Mouse (Mus musculus): Measurements from ENCODE around the gene Rbm20. TPM values are rescaled to one million over a fixed set of nuclear protein-coding genes. Genes with fewer than 3 reads are reported as not detected.
A peak's percentile ranks its signal among the peaks of the same experiment; 100 is the strongest.

Rbm20 gene
- total and polyA plus RNA-seq, 3 experiments, result 0.36 to 2.6 (median 2.3) TPM

- Histone ChIP-seq H3K36me3 (replicated peaks) (no peaks in the 10 kb centered on the region), H3K27me3 (ENCODE audit: insufficient read depth, low read length) (no peaks in the 10 kb centered on the region), H3K4me1 (ENCODE audit: insufficient read depth, low read depth, low read length) (peaks cover 56% of the 10 kb centered on the region), H3K9me3 (replicated peaks) (no peaks in the 10 kb centered on the region), H3K4me3 (ENCODE audit: low read depth, low read length) (no peak overlapping the region)
- DNase-seq (ENCODE audit: low spot score) (no peak), ATAC-seq (ENCODE audit: extremely low read depth, insufficient number of reproducible peaks, low FRiP score, poor library complexity, severe bottlenecking) (no peak)
- TF ChIP-seq TAL1 (conservative IDR thresholded peaks at IDR 0.05; ENCODE audit: low read depth, low read length) (no peak), POLR2AphosphoS5 (IDR thresholded peaks at IDR 0.05; ENCODE audit: insufficient replicate concordance, low read depth, low read length) (no peak), CTCF (IDR thresholded peaks at IDR 0.05; ENCODE audit: low read depth, low read length) (no peak), GATA2 (IDR thresholded peaks at IDR 0.05; ENCODE audit: borderline replicate concordance, low read depth, low read length) (no peak), GATA1 (IDR thresholded peaks at IDR 0.05; ENCODE audit: borderline replicate concordance, low read length) (no peak)
These were observed 156.8 kb downstream of the Rbm20 start for GRCm38 (mm10) chr19:53833745-53834369.

- no peaks in the 10 kb centered on the region for H3K27me3 ChIP-seq (ENCODE audit: insufficient read depth, low read length)
- DNase-seq (ENCODE audit: low spot score), result no peak
- peaks cover 62% of the 10 kb centered on the region for H3K4me1 ChIP-seq (ENCODE audit: insufficient read depth, low read depth, low read length)
- no peaks in the 10 kb centered on the region for H3K36me3 ChIP-seq (replicated peaks)
- no peak for ATAC-seq (ENCODE audit: extremely low read depth, insufficient number of reproducible peaks, low FRiP score, poor library complexity, severe bottlenecking)
- H3K4me3 ChIP-seq (ENCODE audit: low read depth, low read length), result no peak overlapping the region
- TF ChIP-seq CTCF (IDR thresholded peaks at IDR 0.05; ENCODE audit: low read depth, low read length), result no peak
- no peaks in the 10 kb centered on the region for H3K9me3 ChIP-seq (replicated peaks)
These were observed 159.7 kb downstream of the Rbm20 start for GRCm38 (mm10) chr19:53836569-53837454.

GRCm38 (mm10) chr19:53838850-53839249, 161.7 kb downstream of the Rbm20 start:
- H3K4me3 ChIP-seq (ENCODE audit: low read depth, low read length), result no peak overlapping the region
- peaks cover 63% of the 10 kb centered on the region for H3K4me1 ChIP-seq (ENCODE audit: insufficient read depth, low read depth, low read length)
- no peak for TF ChIP-seq POLR2AphosphoS5 (IDR thresholded peaks at IDR 0.05; ENCODE audit: insufficient replicate concordance, low read depth, low read length)
- no peak for TF ChIP-seq GATA2 (IDR thresholded peaks at IDR 0.05; ENCODE audit: borderline replicate concordance, low read depth, low read length)
- TF ChIP-seq CTCF (IDR thresholded peaks at IDR 0.05; ENCODE audit: low read depth, low read length), result no peak
- no peak for TF ChIP-seq TAL1 (conservative IDR thresholded peaks at IDR 0.05; ENCODE audit: low read depth, low read length)
- no peak for TF ChIP-seq GATA1 (IDR thresholded peaks at IDR 0.05; ENCODE audit: borderline replicate concordance, low read length)
- DNase-seq (ENCODE audit: low spot score) (no peak), ATAC-seq (ENCODE audit: extremely low read depth, insufficient number of reproducible peaks, low FRiP score, poor library complexity, severe bottlenecking) (no peak)
- no peaks in the 10 kb centered on the region for H3K36me3 ChIP-seq (replicated peaks)
- H3K27me3 ChIP-seq (ENCODE audit: insufficient read depth, low read length), result no peaks in the 10 kb centered on the region
- no peaks in the 10 kb centered on the region for H3K9me3 ChIP-seq (replicated peaks)

GRCm38 (mm10) chr19:53839837-53840236, 162.7 kb downstream of the Rbm20 start:
- TF ChIP-seq CTCF (IDR thresholded peaks at IDR 0.05; ENCODE audit: low read depth, low read length) (no peak), POLR2AphosphoS5 (IDR thresholded peaks at IDR 0.05; ENCODE audit: insufficient replicate concordance, low read depth, low read length) (no peak), TAL1 (conservative IDR thresholded peaks at IDR 0.05; ENCODE audit: low read depth, low read length) (no peak)
- ATAC-seq (ENCODE audit: extremely low read depth, insufficient number of reproducible peaks, low FRiP score, poor library complexity, severe bottlenecking), result no peak

GRCm38 (mm10) chr19:53841915-53842314, 164.8 kb downstream of the Rbm20 start:
- ATAC-seq (ENCODE audit: extremely low read depth, insufficient number of reproducible peaks, low FRiP score, poor library complexity, severe bottlenecking) (no peak), DNase-seq (ENCODE audit: low spot score) (no peak)
- H3K4me1 ChIP-seq (ENCODE audit: insufficient read depth, low read depth, low read length), result peaks cover 57% of the 10 kb centered on the region
- peaks cover 2% of the 10 kb centered on the region; the same call in 1 of the 2 replicates for H3K27me3 ChIP-seq (ENCODE audit: insufficient read depth, low read length)
- no peak overlapping the region for H3K4me3 ChIP-seq (ENCODE audit: low read depth, low read length)
- H3K9me3 ChIP-seq (replicated peaks), result no peaks in the 10 kb centered on the region
- TF ChIP-seq POLR2AphosphoS5 (IDR thresholded peaks at IDR 0.05; ENCODE audit: insufficient replicate concordance, low read depth, low read length), result no peak
- peak; percentile 53 for TF ChIP-seq CTCF (IDR thresholded peaks at IDR 0.05; ENCODE audit: low read depth, low read length)
- H3K36me3 ChIP-seq (replicated peaks), result no peaks in the 10 kb centered on the region

More at GRCm38 (mm10) chr19:53839837-53840236, 162.7 kb downstream of the Rbm20 start:
- no peak for DNase-seq (ENCODE audit: low spot score)
- H3K4me1 ChIP-seq (ENCODE audit: insufficient read depth, low read depth, low read length), result peaks cover 63% of the 10 kb centered on the region
- H3K36me3 ChIP-seq (replicated peaks), result no peaks in the 10 kb centered on the region
- no peaks in the 10 kb centered on the region for H3K9me3 ChIP-seq (replicated peaks)
- no peaks in the 10 kb centered on the region for H3K27me3 ChIP-seq (ENCODE audit: insufficient read depth, low read length)
- H3K4me3 ChIP-seq (ENCODE audit: low read depth, low read length), result no peak overlapping the region

GRCm38 (mm10) chr19:53843972-53844371, 166.9 kb downstream of the Rbm20 start:
- DNase-seq (ENCODE audit: low spot score) (no peak), ATAC-seq (ENCODE audit: extremely low read depth, insufficient number of reproducible peaks, low FRiP score, poor library complexity, severe bottlenecking) (no peak)
- TF ChIP-seq CTCF (IDR thresholded peaks at IDR 0.05; ENCODE audit: low read depth, low read length), result no peak
- no peak for TF ChIP-seq GATA2 (IDR thresholded peaks at IDR 0.05; ENCODE audit: borderline replicate concordance, low read depth, low read length)
- no peak for TF ChIP-seq GATA1 (IDR thresholded peaks at IDR 0.05; ENCODE audit: borderline replicate concordance, low read length)
- TF ChIP-seq TAL1 (conservative IDR thresholded peaks at IDR 0.05; ENCODE audit: low read depth, low read length), result no peak
- no peak for TF ChIP-seq POLR2AphosphoS5 (IDR thresholded peaks at IDR 0.05; ENCODE audit: insufficient replicate concordance, low read depth, low read length)
- Histone ChIP-seq H3K9me3 (replicated peaks) (no peaks in the 10 kb centered on the region), H3K36me3 (replicated peaks) (no peaks in the 10 kb centered on the region), H3K4me1 (ENCODE audit: insufficient read depth, low read depth, low read length) (peaks cover 53% of the 10 kb centered on the region), H3K27me3 (ENCODE audit: insufficient read depth, low read length) (peaks cover 2% of the 10 kb centered on the region; the same call in 1 of the 2 replicates), H3K4me3 (ENCODE audit: low read depth, low read length) (no peak overlapping the region)

Measured in G1E (cell line).